Mouse (Mus musculus) heart, adult 8-10 months (tissue): ENCODE results near the gene Hist1h2af. TPM values are rescaled to one million over a fixed set of nuclear protein-coding genes. Genes with fewer than 3 reads are reported as not detected.
A peak's percentile ranks its signal among the peaks of the same experiment; 100 is the strongest.

Source experiments
- DNase-seq: peaks from one replicate; pipeline ENCODE4 v3.0.0; 2022; ENCODE audit warnings: low spot score
- total RNA-seq, 4 experiments: library from RNA; stranded (reverse); gene quantifications; 2 replicates each; pipeline ENCODE4 v1.2.4; 2022

The Hist1h2af gene
- 10 to 100 TPM in 1 of 4 experiments, 1 to 10 TPM in 3; 2.4 to 17.9 (median 5.5) TPM for total RNA-seq

- peak; percentile 68 for DNase-seq
Measured at GRCm38 (mm10) chr13:23533560-23534367, at the start of gene Hist1h2af. TSS of gene Hist1h2af (plus strand) at chr13:23533906.

GRCm38 (mm10) chr13:23485271-23485670 lies 48.4 kb upstream of the Hist1h2af start:
- no peak for DNase-seq

GRCm38 (mm10) chr13:23488400-23489322 lies 45.0 kb upstream of the Hist1h2af start, which contains the start of gene Btn2a2:
TSS of gene Btn2a2 (minus strand) at chr13:23488857.
- peak; percentile 48 for DNase-seq

- DNase-seq, result no peak
Measured at GRCm38 (mm10) chr13:23490863-23491262, 42.8 kb upstream of the Hist1h2af start.

- no peak for DNase-seq
Measured at GRCm38 (mm10) chr13:23491263-23491662, 42.4 kb upstream of the Hist1h2af start.

GRCm38 (mm10) chr13:23491990-23492389 lies 41.7 kb upstream of the Hist1h2af start:
- no peak for DNase-seq

- no peak for DNase-seq
Measured at GRCm38 (mm10) chr13:23495526-23495925, 38.2 kb upstream of the Hist1h2af start.

- peak; percentile 28 for DNase-seq
Measured at GRCm38 (mm10) chr13:23497656-23498321, 35.9 kb upstream of the Hist1h2af start.

GRCm38 (mm10) chr13:23498653-23499052 lies 35.1 kb upstream of the Hist1h2af start:
- no peak for DNase-seq

- no peak for DNase-seq
Measured at GRCm38 (mm10) chr13:23499943-23500342, 33.8 kb upstream of the Hist1h2af start.

GRCm38 (mm10) chr13:23500424-23501200 lies 33.1 kb upstream of the Hist1h2af start:
- DNase-seq, result peak; percentile 83

- no peak for DNase-seq
Measured at GRCm38 (mm10) chr13:23501511-23501910, 32.2 kb upstream of the Hist1h2af start.

GRCm38 (mm10) chr13:23502031-23502567 lies 31.6 kb upstream of the Hist1h2af start:
- no peak for DNase-seq

GRCm38 (mm10) chr13:23502916-23503315 lies 30.8 kb upstream of the Hist1h2af start:
- no peak for DNase-seq

GRCm38 (mm10) chr13:23503797-23504196 lies 29.9 kb upstream of the Hist1h2af start:
- peak; percentile 72 for DNase-seq

GRCm38 (mm10) chr13:23505662-23506345 lies 27.9 kb upstream of the Hist1h2af start:
- no peak for DNase-seq

GRCm38 (mm10) chr13:23506351-23506750 lies 27.4 kb upstream of the Hist1h2af start:
- no peak for DNase-seq

- DNase-seq, result no peak
Measured at GRCm38 (mm10) chr13:23506819-23507515, 26.7 kb upstream of the Hist1h2af start.

GRCm38 (mm10) chr13:23510127-23510526 lies 23.6 kb upstream of the Hist1h2af start:
- no peak for DNase-seq
